Mouse (Mus musculus) heart, embryonic 15.5 days (tissue): ENCODE measurements around the gene RPS10-NUDT3. TPM values are rescaled to one million over a fixed set of nuclear protein-coding genes. Genes with fewer than 3 reads are reported as not detected.
A peak's percentile ranks its signal among the peaks of the same experiment; 100 is the strongest.
"Not testable (repeated sequence)": the region's sequence is repeated elsewhere in the genome, so short reads cannot be mapped to it uniquely, and the experiment has no call there.

Experiments used
- ATAC-seq: fragments of 200-750 bp; cut with Nextera tagmentation; replicated peaks from 2 replicates; pipeline ENCODE4 v1.8.0; 2017; ENCODE audit warnings: low read depth, moderate TSS enrichment; ENCODE audit not compliant: insufficient number of reproducible peaks, insufficient read depth, low FRiP score
- H3K27ac ChIP-seq: fragments of 300-500 bp; sonication (generic); 2 replicates; pipeline ENCODE4 v1.5.1; 2015; ENCODE audit warnings: mild to moderate bottlenecking, inconsistent platforms
- H3K27me3 ChIP-seq: fragments of 300-500 bp; sonication (generic); 2 replicates; pipeline ENCODE4 v1.6.1; 2015; ENCODE audit warnings: inconsistent platforms
- H3K36me3 ChIP-seq: fragments of 300-500 bp; sonication (generic); 2 replicates; pipeline ENCODE4 v1.6.1; 2015; ENCODE audit warnings: mild to moderate bottlenecking, inconsistent platforms
- H3K4me1 ChIP-seq: fragments of 300-500 bp; sonication (generic); replicated peaks from 2 replicates; pipeline ENCODE4 v1.6.1; 2015; ENCODE audit warnings: inconsistent platforms
- H3K4me2 ChIP-seq: fragments of 300-500 bp; sonication (generic); 2 replicates; pipeline ENCODE4 v1.6.1; 2015; ENCODE audit warnings: inconsistent platforms, mild to moderate bottlenecking, moderate library complexity
- H3K4me3 ChIP-seq: fragments of 300-500 bp; sonication (generic); 2 replicates; pipeline ENCODE4 v1.5.1; 2015; ENCODE audit warnings: mild to moderate bottlenecking, inconsistent platforms
- H3K9ac ChIP-seq: fragments of 300-500 bp; sonication (generic); 2 replicates; pipeline ENCODE4 v1.6.1; 2015; ENCODE audit warnings: mild to moderate bottlenecking, inconsistent platforms
- H3K9me3 ChIP-seq: fragments of 300-500 bp; sonication (generic); replicated peaks from 2 replicates; pipeline ENCODE4 v1.6.1; 2016; ENCODE audit warnings: inconsistent platforms
- WGBS: fragments of 180-500 bp; shearing (Covaris S2); methylation state at CpG from one replicate; pipeline ENCODE4 v1.1.7; 2015; ENCODE audit warnings: mixed read lengths; 5-methylcytosine and 5-hydroxymethylcytosine counted together
- polyA plus RNA-seq: library from polyadenylated mRNA; unstranded; fragments of >200 nt; fragmentation: Nextera tagmentation; extraction: Ambion mirVana; gene quantifications from 2 replicates; pipeline ENCODE4 v1.2.1, GENCODE M21; 2015

Gene RPS10-NUDT3
- polyA plus RNA-seq, 1 experiment from 2014 or later = not detected

DNA sequence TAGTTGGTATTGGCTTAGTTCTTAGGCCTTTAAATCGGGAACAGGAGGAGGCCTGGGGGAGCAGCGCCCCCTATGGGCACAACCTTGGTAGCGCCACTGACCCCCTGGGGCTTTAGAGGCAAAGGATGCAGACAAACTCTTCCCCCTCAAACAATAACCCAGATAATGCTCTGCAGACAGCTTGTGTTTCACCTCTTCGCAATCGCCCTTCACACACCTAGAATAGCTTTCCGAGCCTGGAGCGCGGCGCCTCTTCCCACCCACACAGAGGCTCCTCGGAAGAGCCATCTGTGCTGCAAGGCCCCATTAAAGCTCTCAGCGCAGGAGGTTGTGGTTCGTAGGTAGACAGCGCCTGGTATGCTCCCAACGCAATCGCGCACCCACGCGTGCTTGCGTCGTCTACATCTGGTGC lies 3.9 kb upstream of the RPS10-NUDT3 start:
- WGBS = 71% methylated on average over 20 of the region's 20 CpGs
- Histone ChIP-seq H3K9me3 (no peaks in the 10 kb centered on the region), H3K27me3 (no peaks in the 10 kb centered on the region), H3K4me3 (no peak overlapping the region), H3K4me1 (peaks cover 36% of the 10 kb centered on the region), H3K4me2 (no peak overlapping the region), H3K27ac (no peak overlapping the region), H3K36me3 (no peaks in the 10 kb centered on the region), H3K9ac (no peak overlapping the region)
- no peak for ATAC-seq

DNA sequence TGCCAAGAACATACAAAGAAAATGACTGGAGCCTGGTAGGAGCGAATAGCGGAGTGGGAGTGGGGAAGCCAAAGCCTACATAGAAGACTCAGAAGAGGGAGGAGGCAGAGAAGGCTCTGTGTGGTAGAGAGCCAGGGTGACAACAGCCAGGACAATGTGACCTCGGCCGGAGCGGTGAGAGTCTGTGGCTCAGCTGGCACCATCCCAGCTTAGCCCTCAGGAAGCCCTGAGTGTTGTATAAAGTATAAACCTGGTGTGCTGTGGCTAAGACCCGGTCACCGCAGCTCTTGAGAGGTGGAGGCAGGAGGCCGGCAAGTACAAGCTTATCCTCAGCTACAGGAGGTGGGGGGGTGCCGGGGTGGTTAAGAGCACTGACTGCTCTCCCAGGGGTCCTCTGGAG lies 2.3 kb upstream of the RPS10-NUDT3 start:
- Histone ChIP-seq H3K27ac (peak overlapping the region; percentile 45; the same call in 1 of the 2 replicates), H3K27me3 (no peaks in the 10 kb centered on the region), H3K4me3 (no peak overlapping the region), H3K9me3 (no peaks in the 10 kb centered on the region), H3K9ac (no peak overlapping the region), H3K4me1 (peaks cover 42% of the 10 kb centered on the region), H3K36me3 (peaks cover 8% of the 10 kb centered on the region; the same call in 1 of the 2 replicates), H3K4me2 (no peak overlapping the region)
- 0 out of 2 replicates have a peak, but pooled peaks have one; percentile 14 for ATAC-seq
- WGBS = 40% methylated on average over 9 of the region's 9 CpGs

DNA sequence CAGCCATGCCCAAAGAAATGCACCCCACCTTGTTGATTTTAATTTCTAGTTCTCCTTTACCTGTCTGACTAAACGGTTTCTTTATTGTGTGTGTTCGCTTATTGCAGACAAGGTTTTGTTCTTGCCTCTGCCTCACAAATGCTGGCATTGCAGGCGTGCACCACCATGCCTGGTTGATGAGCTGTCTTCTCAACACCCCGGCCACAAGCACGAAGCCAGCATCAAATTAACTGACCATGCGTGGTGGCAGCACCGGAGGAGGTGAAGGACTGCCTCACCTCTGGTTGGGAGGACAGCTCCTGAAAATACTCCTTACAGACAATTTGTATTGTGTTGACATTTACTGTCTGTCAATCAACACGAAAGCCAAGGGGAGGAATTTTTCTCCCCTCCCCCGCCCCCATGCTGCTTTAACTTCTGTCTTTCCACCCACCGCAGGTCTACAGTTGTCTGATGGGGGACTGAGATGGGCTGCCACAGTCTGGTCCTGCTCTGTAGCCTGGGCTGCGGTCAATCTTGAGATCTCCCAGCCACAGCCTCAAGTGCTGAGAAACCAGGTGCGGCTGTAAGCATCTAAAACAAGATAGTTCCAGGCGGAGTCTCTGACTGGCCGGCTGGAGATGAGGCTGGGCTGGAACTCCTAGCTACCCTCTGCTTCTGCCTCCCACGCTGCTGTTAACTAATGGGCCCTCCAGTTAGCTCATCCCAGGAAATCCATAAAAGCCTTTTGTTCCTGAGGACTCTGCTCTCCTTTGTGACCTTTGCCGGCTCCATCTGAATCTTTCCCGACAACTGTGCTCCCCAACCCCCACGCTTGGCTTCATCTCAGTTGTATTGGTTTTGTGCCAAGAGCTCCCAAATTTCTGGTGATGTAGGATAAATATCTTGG lies 1.4 kb upstream of the RPS10-NUDT3 start, which contains the start of gene Rps10:
TSS of gene Rps10 (minus strand) at position 538 of the 889 bp plus-strand sequence.
- peak within 1 kb of the TSS; percentile 83 for H3K4me3 ChIP-seq
- no peaks in the 10 kb centered on the region for H3K9me3 ChIP-seq
- peaks cover 18% of the 10 kb centered on the region for H3K36me3 ChIP-seq
- peaks cover 47% of the 10 kb centered on the region for H3K4me1 ChIP-seq
- 0 out of 2 replicates have a peak within 1 kb of the TSS, but pooled peaks have one; percentile 51 for H3K9ac ChIP-seq
- no peak for ATAC-seq
- H3K4me2 ChIP-seq = peak within 1 kb of the TSS; percentile 75
- H3K27me3 ChIP-seq = no peaks in the 10 kb centered on the region
- 43% methylated on average over 18 of the region's 18 CpGs for WGBS
- peak within 1 kb of the TSS; percentile 80 for H3K27ac ChIP-seq

DNA sequence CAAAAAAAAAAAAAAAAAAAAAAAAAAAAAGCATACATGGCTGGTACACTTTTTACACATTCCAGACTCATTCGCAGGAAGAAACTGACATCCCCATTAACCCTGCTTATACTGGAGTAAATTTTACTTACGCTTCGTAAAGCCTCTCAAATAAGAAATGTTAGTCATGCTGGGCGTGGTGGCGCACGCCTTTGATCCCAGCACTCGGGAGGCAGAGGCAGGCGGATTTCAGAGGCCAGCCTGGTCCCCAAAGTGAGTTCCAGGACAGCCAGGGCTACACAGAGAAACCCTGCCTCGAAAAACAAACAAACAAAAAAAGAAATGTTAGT lies 517 bp upstream of the RPS10-NUDT3 start:
- 0 out of 2 replicates have a peak overlapping the region, but pooled peaks have one; percentile 51 for H3K9ac ChIP-seq

DNA sequence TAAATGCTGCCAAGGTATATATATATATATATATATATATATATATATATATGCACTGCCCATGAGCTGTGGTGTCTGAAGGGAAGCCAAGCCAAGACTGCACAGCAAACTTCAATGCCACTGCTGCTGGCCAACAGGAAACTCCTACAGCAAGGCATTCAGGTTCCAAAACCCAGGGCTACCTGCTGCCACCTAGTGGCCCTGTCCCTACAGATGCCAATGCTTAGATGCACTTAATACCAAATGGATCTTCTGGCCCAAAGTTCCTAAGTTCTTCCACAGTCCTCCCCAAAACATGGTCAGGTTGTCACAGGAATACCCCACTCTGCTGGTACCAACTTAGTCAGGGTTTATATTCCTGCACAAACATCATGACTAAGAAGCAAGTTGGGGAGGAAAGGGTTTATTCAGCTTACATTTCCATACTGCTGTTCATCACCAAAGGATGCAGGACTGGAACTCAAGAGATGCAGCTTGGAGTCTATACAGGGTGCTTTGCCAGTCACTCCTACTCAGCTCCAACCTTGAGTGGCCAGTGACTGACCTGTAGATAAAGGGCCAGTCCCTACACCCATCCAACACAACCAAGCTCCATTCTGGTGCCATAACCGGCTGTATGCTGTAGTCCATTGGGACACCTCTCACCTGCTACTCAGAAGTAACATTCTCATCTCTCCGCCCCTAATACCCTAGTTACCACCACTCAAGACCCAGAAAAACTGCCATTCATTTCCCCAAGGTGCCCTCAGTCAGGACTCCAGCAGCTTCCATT lies 5.6 kb downstream of the RPS10-NUDT3 start:
- no peak overlapping the region for H3K4me2 ChIP-seq
- H3K9ac ChIP-seq = no peak overlapping the region
- no peak overlapping the region for H3K4me3 ChIP-seq
- H3K36me3 ChIP-seq = peaks cover 33% of the 10 kb centered on the region
- H3K27me3 ChIP-seq = no peaks in the 10 kb centered on the region
- no peak overlapping the region for H3K27ac ChIP-seq
- 0 out of 2 replicates have a peak, but pooled peaks have one; percentile 14 for ATAC-seq
- peaks cover 35% of the 10 kb centered on the region for H3K4me1 ChIP-seq
- no peaks in the 10 kb centered on the region for H3K9me3 ChIP-seq
- 78% methylated on average over 2 of the region's 2 CpGs for WGBS

More for the DNA sequence above, 517 bp upstream of the RPS10-NUDT3 start:
- Histone ChIP-seq H3K27ac (peak overlapping the region; percentile 80), H3K4me1 (peaks cover 52% of the 10 kb centered on the region), H3K36me3 (peaks cover 26% of the 10 kb centered on the region), H3K4me2 (peak overlapping the region; percentile 75), H3K4me3 (peak overlapping the region; percentile 83)
- not testable (repeated sequence) for H3K27me3 ChIP-seq, H3K9me3 ChIP-seq, ATAC-seq
- 45% methylated on average over 9 of the region's 9 CpGs for WGBS

DNA sequence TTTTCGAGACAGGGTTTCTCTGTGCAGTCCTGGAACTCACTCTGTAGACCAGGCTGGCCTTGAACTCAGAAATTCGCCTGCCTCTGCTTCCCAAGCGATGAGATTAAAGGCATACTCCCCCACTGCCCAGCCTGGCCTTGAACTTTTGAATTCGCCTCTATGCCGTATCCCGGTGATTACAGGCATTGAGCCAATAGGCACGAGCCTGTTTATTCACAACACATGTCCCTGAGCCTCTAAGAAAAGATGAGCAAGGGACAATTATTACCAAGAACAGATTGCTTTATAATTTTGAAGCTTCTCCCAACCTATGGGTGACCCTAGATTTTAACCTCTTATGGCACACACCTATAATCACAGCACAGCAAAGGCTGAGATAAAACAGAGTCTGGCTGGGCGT lies 6.6 kb downstream of the RPS10-NUDT3 start:
- no peaks in the 10 kb centered on the region for H3K9me3 ChIP-seq
- H3K9ac ChIP-seq = no peak overlapping the region
- peaks cover 34% of the 10 kb centered on the region for H3K4me1 ChIP-seq
- no peak for ATAC-seq
- 83% methylated on average over 8 of the region's 8 CpGs for WGBS
- no peak overlapping the region for H3K4me2 ChIP-seq
- H3K36me3 ChIP-seq = peaks cover 33% of the 10 kb centered on the region
- H3K27ac ChIP-seq = no peak overlapping the region
- no peaks in the 10 kb centered on the region for H3K27me3 ChIP-seq
- no peak overlapping the region for H3K4me3 ChIP-seq

DNA sequence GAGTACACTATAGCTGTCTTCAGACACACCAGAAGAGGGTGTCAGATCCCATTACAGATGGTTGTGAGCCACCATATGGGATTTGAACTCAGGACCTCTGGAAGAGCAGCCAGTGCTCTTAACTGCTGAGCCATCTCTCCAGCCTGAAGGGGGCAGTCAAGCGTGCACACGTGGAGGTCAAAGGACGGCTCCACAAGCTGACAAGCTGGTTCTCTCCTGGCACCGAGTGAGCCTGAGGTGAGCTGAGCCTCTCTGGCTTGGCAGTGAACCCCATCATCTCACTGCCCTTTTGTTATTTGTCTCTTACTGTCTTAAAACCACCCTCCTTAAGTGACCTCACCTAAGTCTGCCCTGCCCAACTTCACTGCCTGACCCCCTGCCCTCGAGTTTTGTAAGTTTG lies 7.6 kb downstream of the RPS10-NUDT3 start:
- no peak overlapping the region for H3K4me2 ChIP-seq
- no peak overlapping the region for H3K27ac ChIP-seq
- no peak for ATAC-seq
- no peak overlapping the region for H3K4me3 ChIP-seq
- no peaks in the 10 kb centered on the region for H3K9me3 ChIP-seq
- 52% methylated on average over 5 of the region's 5 CpGs for WGBS
- no peak overlapping the region for H3K9ac ChIP-seq
- H3K4me1 ChIP-seq = peaks cover 25% of the 10 kb centered on the region
- peaks cover 26% of the 10 kb centered on the region for H3K36me3 ChIP-seq
- H3K27me3 ChIP-seq = no peaks in the 10 kb centered on the region

DNA sequence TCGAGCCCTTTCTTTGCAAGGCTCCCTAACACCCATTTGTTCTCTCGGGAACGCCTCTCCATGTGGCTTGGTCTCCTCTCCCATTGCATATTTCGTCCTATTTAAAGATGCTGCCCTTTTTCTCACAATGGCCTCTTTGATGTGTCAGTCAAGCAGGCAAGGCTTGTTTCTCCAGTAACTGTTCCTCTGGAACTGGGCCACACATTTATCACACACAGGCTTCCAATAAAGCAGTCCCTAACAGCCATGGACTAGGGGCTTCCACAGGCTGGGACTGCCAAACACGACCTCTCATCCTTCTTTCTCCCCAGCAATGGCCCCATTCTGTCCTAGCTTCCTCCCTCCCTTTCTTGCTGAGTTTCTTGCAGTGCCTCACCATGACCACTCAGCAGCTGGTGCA lies 8.3 kb downstream of the RPS10-NUDT3 start:
- 28% methylated on average over 5 of the region's 5 CpGs for WGBS
- no peak overlapping the region for H3K4me2 ChIP-seq
- H3K27ac ChIP-seq = peak overlapping the region; percentile 54; the same call in 1 of the 2 replicates

DNA sequence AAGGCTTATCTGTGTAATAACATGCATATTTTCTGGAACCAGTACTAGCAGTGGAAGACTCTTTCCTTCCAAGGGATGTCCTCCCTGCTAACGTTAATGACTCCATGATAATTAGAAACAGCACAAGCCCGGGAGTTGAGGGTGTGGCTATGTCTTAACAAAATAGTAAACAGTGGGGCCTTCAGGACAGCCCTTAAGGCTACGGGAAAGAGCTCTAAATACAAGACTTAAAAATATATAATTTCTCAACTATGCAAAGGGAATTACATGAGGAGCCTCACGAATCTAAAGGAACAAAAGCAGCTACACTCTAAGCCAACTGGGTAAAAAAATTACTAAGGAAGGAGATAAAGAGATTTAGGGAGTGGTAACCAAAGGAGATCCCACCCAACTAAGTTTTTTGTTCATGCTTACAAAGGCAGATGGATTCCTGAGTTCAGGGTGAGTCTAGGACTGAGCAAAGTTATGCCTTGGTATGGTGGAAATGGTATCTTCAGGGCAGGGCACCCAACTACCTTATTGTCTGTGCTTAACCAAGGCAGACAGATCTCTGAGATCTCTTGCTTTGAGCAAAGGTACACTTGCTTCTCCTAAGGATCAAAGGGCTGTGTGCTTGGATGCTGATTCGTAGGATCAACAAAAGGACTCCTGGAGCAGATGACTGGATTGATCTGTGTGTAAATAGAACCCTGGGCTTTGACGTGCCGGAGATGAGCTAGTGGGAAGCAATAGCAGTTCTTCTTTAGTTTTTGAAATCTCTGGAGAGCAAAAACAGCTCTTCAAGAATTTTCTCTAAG lies 9.4 kb downstream of the RPS10-NUDT3 start:
- Histone ChIP-seq H3K4me2 (no peak overlapping the region), H3K27ac (no peak overlapping the region), H3K4me1 (peaks cover 26% of the 10 kb centered on the region), H3K9ac (no peak overlapping the region), H3K27me3 (no peaks in the 10 kb centered on the region), H3K9me3 (no peaks in the 10 kb centered on the region), H3K4me3 (no peak overlapping the region), H3K36me3 (peaks cover 8% of the 10 kb centered on the region)
- 64% methylated on average over 7 of the region's 7 CpGs for WGBS
- ATAC-seq = no peak

More for the DNA sequence above, 8.3 kb downstream of the RPS10-NUDT3 start:
- H3K9me3 ChIP-seq = no peaks in the 10 kb centered on the region
- peaks cover 19% of the 10 kb centered on the region for H3K4me1 ChIP-seq
- no peak overlapping the region for H3K9ac ChIP-seq
- no peak overlapping the region for H3K4me3 ChIP-seq
- peaks cover 18% of the 10 kb centered on the region for H3K36me3 ChIP-seq
- ATAC-seq = no peak
- H3K27me3 ChIP-seq = no peaks in the 10 kb centered on the region

DNA sequence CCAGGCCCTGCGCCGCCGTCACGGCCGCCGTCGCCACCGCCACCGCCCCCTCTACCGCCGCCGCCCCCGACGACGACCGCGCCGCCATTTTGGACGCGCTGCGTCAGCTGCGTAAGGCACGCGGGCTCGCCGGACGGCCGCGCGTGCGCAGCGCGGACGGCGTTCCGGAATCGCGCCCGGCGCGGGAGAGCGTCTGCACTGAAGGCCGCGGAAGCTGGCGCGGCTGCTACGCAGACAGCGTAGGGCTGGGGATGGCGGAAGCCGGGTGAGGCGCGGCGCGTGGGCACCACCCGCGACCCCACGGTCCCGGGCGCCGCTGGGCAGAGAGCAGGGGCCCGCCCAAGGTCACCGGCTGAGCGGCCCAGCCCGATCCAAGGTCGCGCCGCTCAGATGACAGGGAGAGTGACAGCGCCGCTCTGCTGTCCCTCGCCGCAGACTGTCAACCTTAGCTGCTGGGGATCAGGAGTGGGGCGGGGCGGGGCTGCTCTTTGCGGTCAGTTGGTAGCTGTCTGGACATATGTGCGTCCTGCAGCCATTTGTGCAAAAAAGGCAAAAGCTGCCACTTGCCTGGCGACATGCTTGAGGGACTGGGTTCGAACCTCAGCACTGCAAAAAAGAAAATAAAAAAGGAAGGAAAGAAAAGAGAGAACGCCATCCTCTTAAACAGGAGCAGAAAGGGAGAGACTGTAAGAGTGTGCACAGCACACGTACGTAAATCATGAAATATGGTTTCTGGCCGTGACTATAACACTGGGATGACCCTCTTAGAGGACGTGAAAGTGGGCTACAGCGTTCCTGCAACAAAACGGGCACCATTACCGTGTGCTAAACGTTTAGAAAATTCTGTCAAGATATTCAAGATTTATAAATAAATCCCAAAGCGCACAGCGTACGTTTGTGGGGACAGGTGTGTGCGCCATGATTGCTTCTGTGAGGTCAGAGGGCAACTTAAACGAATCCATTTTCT lies 11.4 kb downstream of the RPS10-NUDT3 start, which contains the start of gene Nudt3:
TSS of gene Nudt3 (minus strand) at position 136 of the 967 bp plus-strand sequence.
- no peaks in the 10 kb centered on the region for H3K27me3 ChIP-seq
- peak; percentile 90 for ATAC-seq
- no peaks in the 10 kb centered on the region for H3K9me3 ChIP-seq
- 7% methylated on average over 91 of the region's 91 CpGs for WGBS
- H3K4me3 ChIP-seq = peak within 1 kb of the TSS; percentile 96
- H3K4me2 ChIP-seq = peak within 1 kb of the TSS; percentile 72
- H3K4me1 ChIP-seq = peaks cover 40% of the 10 kb centered on the region
- H3K27ac ChIP-seq = peak within 1 kb of the TSS; percentile 95
- H3K36me3 ChIP-seq = no peaks in the 10 kb centered on the region
- peak within 1 kb of the TSS; percentile 98 for H3K9ac ChIP-seq
